Mouse (Mus musculus) lung, adult 2 months (tissue): Measurements from ENCODE around the gene Kbtbd8.

ENCODE experiments used
- CTCF ChIP-seq: fragments of 200-500 bp; IDR thresholded peaks from 2 replicates; pipeline ENCODE4 v1.5.1; 2011; ENCODE audit warnings: mild to moderate bottlenecking, low read length, control low read depth; ENCODE audit not compliant: insufficient read depth
- POLR2A ChIP-seq: fragments of 200-500 bp; IDR thresholded peaks from 2 replicates; pipeline ENCODE4 v1.6.1; 2011; ENCODE audit warnings: low read depth, mild to moderate bottlenecking, control low read depth, low read length, borderline replicate concordance; ENCODE audit errors: extremely low read depth

DNA sequence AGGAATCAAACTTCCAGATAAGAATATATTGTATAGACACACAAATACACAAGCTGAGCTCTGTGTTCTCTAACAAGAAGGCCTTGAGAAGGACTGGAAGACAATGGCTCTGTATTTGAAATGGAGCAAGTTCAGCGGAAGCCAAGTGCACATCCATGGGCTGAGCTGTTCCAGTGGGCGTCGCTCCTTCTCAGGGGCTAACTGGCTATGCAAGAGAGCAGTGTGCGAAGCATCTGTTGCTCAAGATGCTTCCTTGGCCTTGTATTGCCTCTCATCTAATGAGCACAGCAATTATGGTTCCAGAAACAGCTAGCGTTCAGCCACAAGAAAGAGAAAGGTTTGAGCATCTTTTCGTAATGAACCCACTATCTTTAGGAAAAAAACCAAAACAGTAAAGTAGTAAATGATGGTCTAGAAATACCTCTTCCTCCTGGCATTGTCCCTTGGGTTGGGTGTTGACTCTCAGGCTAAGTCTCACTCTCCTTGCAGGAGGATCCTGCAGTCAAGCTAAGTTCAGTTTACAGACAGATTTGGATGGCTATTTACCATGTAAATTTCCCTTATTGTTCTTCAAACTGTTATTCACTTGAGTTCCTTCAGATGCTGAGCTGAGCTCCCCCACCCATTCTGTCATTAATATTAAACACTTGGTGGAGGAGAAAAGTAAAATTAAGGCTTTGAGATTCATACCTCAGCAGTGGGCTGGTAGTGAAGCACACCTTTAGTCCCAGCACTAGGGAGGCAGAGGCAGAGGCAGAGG lies 7.2 kb upstream of the Kbtbd8 start:
- TF ChIP-seq CTCF (no peak), POLR2A (no peak)
